Mouse (Mus musculus): ENCODE measurements around the gene Wdr95.

Wdr95 gene

GRCm38 (mm10) chr5:149527999-149528729 lies at the start of gene Wdr95:
Gene Wdr95 (plus strand): TSS chr5:149528679.
- DNase-seq, result peak; percentile 15

GRCm38 (mm10) chr5:149481920-149482319 lies 46.6 kb upstream of the Wdr95 start:
- DNase-seq, result no peak

- no peak for DNase-seq
These were observed 45.0 kb upstream of the Wdr95 start for GRCm38 (mm10) chr5:149483321-149484052.

- no peak for DNase-seq
These were observed 44.2 kb upstream of the Wdr95 start for GRCm38 (mm10) chr5:149484270-149484669.

GRCm38 (mm10) chr5:149485447-149485846 lies 43.0 kb upstream of the Wdr95 start:
- no peak for DNase-seq

- DNase-seq, result no peak
These were observed 40.0 kb upstream of the Wdr95 start for GRCm38 (mm10) chr5:149488360-149489021.

- DNase-seq, result peak; percentile 16
These were observed 39.3 kb upstream of the Wdr95 start for GRCm38 (mm10) chr5:149489136-149489535.

- DNase-seq, result no peak
These were observed 38.2 kb upstream of the Wdr95 start for GRCm38 (mm10) chr5:149490275-149490674.

GRCm38 (mm10) chr5:149495655-149496054 lies 32.8 kb upstream of the Wdr95 start:
- no peak for DNase-seq

- DNase-seq, result no peak
These were observed 31.9 kb upstream of the Wdr95 start for GRCm38 (mm10) chr5:149496401-149497066.

GRCm38 (mm10) chr5:149499936-149500335 lies 28.5 kb upstream of the Wdr95 start:
- DNase-seq, result no peak

GRCm38 (mm10) chr5:149503423-149504175 lies 24.9 kb upstream of the Wdr95 start:
- DNase-seq, result no peak

GRCm38 (mm10) chr5:149504985-149505384 lies 23.5 kb upstream of the Wdr95 start:
- DNase-seq, result no peak

GRCm38 (mm10) chr5:149506033-149506432 lies 22.4 kb upstream of the Wdr95 start:
- no peak for DNase-seq

- DNase-seq, result no peak
These were observed 20.1 kb upstream of the Wdr95 start for GRCm38 (mm10) chr5:149508094-149509029.

GRCm38 (mm10) chr5:149510323-149510722 lies 18.2 kb upstream of the Wdr95 start:
- no peak for DNase-seq

- DNase-seq, result no peak
These were observed 15.8 kb upstream of the Wdr95 start for GRCm38 (mm10) chr5:149512695-149513094.

- DNase-seq, result no peak
These were observed 14.9 kb upstream of the Wdr95 start for GRCm38 (mm10) chr5:149513438-149514086.

GRCm38 (mm10) chr5:149514087-149514671 lies 14.3 kb upstream of the Wdr95 start:
- DNase-seq, result no peak

- no peak for DNase-seq
These were observed 13.6 kb upstream of the Wdr95 start for GRCm38 (mm10) chr5:149514890-149515289.
